ENCODE assay signal across 15 mouse cellular contexts in the genomic region with DNA sequence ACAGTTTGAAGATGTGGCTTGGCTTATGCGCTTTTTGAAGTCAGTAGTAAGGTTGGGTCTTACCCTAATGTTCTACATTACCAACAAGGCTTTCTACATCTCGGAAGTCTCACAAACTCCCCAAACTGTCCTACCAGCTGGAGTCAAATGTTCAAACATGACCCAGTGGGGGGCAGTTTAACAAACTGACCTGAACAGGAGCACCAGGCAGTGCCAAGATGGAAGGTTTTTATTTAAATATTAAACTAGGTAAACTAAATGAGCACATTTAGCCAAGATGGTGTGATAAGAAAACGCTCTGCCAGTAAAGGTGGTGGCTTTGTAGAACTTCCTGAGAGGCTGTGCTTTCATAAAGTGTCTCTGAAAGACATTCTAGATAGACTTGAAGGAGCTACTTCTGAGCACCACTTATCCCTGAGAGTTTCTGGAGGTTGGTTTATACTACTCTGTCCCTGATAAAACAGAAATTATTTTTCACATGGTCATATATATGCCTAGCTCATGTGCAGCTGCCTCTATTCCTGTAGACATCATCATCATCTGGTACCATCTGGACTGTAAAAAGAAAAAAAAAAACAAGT.
"Had no signal": no experiment of that assay in that cellular context is flagged by ENCODE, and none has a peak within 500 bp of the region (broad histone marks: within the 10 kb centered on the region; RNA-seq: fewer than 3 reads in every experiment).

No protein-coding gene starts in this region.

- H3K27me3 ChIP-seq: limb, embryonic 12.5 days; liver, embryonic 13.5 days; midbrain, embryonic 15.5 days; stomach, embryonic 15.5 days had no signal

- H3K9ac ChIP-seq: limb, embryonic 12.5 days; liver, embryonic 13.5 days; liver, postnatal 0 days; midbrain, embryonic 15.5 days; stomach, embryonic 15.5 days had no signal

- H3K4me2 ChIP-seq: limb, embryonic 12.5 days; liver, embryonic 13.5 days; midbrain, embryonic 15.5 days; stomach, embryonic 15.5 days had no signal

- H3K36me3 ChIP-seq: limb, embryonic 12.5 days; liver, embryonic 13.5 days; midbrain, embryonic 10.5 days; midbrain, embryonic 15.5 days; stomach, embryonic 15.5 days had no signal

- H3K4me1 ChIP-seq: limb, embryonic 12.5 days; liver, embryonic 13.5 days; midbrain, embryonic 10.5 days; midbrain, embryonic 15.5 days; stomach, embryonic 15.5 days had no signal

- DNase-seq: kidney, adult 2 months; kidney, postnatal 25 days; layer of hippocampus, adult 9-11 months; liver; liver, embryonic 13.5 days; liver, postnatal 0 days; right cerebral cortex, postnatal 14 days; thymus, adult 2 months; thymus, postnatal 25 days had no signal

- H3K27ac ChIP-seq: hindbrain, postnatal 0 days; limb, embryonic 12.5 days; liver, embryonic 13.5 days; midbrain, embryonic 10.5 days; midbrain, embryonic 15.5 days; stomach, embryonic 15.5 days had no signal

- H3K9me3 ChIP-seq: limb, embryonic 12.5 days; liver, embryonic 13.5 days; midbrain, embryonic 10.5 days; midbrain, embryonic 15.5 days; stomach, embryonic 15.5 days had no signal

- H3K4me3 ChIP-seq: limb, embryonic 12.5 days; liver, embryonic 13.5 days; midbrain, embryonic 10.5 days; midbrain, embryonic 15.5 days; stomach, embryonic 15.5 days had no signal

- ATAC-seq: hindbrain, postnatal 0 days; intestine, embryonic 16.5 days; liver, postnatal 0 days; midbrain, embryonic 15.5 days had no signal
